Mouse (Mus musculus) gonadal fat pad, adult 2 months (tissue): ENCODE results near the gene Fbxl12. TPM values are rescaled to one million over a fixed set of nuclear protein-coding genes. Genes with fewer than 3 reads are reported as not detected.

Experiments
- DNase-seq: peaks from one replicate; pipeline ENCODE4 v3.0.0-alpha.2; 2012; ENCODE audit warnings: low read depth
- polyA plus RNA-seq: library from polyadenylated mRNA; depleted of rRNA; stranded (reverse); fragments of >200 nt; gene quantifications from 2 replicates; pipeline ENCODE4 v1.2.3, GENCODE M21; 2012; rRNA removed

Fbxl12 gene
- polyA plus RNA-seq, 1 experiment: 28.5 TPM

GRCm38 (mm10) chr9:20571060-20571459 is 73.5 kb downstream of the Fbxl12 start:
- DNase-seq: no peak

Other genes with a start within 250 kb of the Fbxl12 start
- gene Zfp26, start 184.6 kb downstream of the Fbxl12 start, polyA plus RNA-seq: 3.8 and 4.0 TPM in 2 replicates
- gene Zfp426, start 152.0 kb downstream of the Fbxl12 start, polyA plus RNA-seq: 7.5 and 8.3 TPM in 2 replicates
- 9.1 and 9.7 TPM in 2 replicates for gene Zfp266, start 123.3 kb downstream of the Fbxl12 start, polyA plus RNA-seq
- gene Zfp846, start 63.5 kb downstream of the Fbxl12 start, polyA plus RNA-seq: 3.1 and 3.7 TPM in 2 replicates
- gene Ubl5, start 1.9 kb downstream of the Fbxl12 start, polyA plus RNA-seq: 207 and 259 TPM in 2 replicates
- gene Pin1, start 7.3 kb upstream of the Fbxl12 start, polyA plus RNA-seq: 19.5 and 24.9 TPM in 2 replicates
- gene Olfm2, start 101.6 kb upstream of the Fbxl12 start, polyA plus RNA-seq: 5.2 and 6.6 TPM in 2 replicates
- gene Col5a3, start 170.3 kb upstream of the Fbxl12 start, polyA plus RNA-seq: 76.0 and 138 TPM in 2 replicates
- not detected in 2 replicates for gene Rdh8, start 173.7 kb upstream of the Fbxl12 start, polyA plus RNA-seq
- gene A230050P20Rik, start 223.9 kb upstream of the Fbxl12 start, polyA plus RNA-seq: 64.6 and 88.0 TPM in 2 replicates
- 4.7 and 5.4 TPM in 2 replicates for gene Angptl6, start 235.0 kb upstream of the Fbxl12 start, polyA plus RNA-seq
- 38.7 TPM in 2 replicates for gene Ppan, start 243.4 kb upstream of the Fbxl12 start, polyA plus RNA-seq